Mouse (Mus musculus): ENCODE data around the gene Gm5965. TPM values are rescaled to one million over a fixed set of nuclear protein-coding genes. Genes with fewer than 3 reads are reported as not detected.
"Not testable (repeated sequence)": the region's sequence is repeated elsewhere in the genome, so short reads cannot be mapped to it uniquely, and the experiment has no call there.

Gene Gm5965
- not detected in 2 replicates for total RNA-seq (2017)

DNA sequence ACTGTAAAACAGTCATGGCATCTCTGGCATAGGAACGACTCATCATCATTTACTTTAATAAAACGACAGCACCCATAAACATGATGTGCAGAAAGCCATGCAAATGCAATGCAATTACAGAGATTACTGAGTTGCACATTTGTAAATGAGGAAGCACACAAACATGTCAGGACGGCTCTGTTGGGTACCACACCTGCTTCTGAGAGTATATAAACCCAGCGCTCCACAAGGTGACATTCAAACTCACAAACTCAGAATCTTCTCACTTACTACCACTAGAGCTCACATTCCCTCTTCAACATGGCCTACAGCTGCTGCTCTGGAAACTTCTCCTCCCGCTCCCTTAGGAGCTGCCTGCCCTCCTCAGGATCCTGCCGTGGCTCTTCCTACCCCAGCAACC is at the start of gene Gm5965:
Gene Gm5965, plus strand, starts transcription at position 301 of the 400 bp plus-strand sequence.
- ATAC-seq (ENCODE audit: extremely low read depth, insufficient number of reproducible peaks, low FRiP score, poor library complexity, severe bottlenecking): no peak

DNA sequence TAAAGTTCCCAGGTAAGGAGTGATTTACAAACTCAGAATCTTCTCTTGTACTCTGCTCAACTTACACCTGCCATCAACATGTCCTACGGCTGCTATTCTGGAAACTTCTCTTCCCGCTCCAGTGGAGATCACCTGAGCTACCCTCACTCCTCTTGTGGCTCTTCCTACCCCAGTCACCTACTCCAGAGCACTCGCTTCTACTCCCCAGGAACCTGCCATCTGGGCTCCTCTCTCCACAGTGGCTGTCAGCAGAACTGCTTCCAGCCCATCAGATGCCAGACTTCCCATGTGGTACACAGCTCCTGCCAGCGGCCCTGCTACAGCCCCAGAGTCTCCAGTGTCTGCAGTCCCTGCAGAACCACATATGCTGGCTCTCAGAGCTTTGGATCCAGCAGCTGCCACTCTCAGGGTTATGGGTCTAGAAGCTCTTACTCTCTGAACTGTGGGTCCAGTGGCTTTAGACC is 48.9 kb upstream of the Gm5965 start, which contains the start of gene Krtap13-1:
Gene Krtap13-1, plus strand, starts transcription at position 51 of the 464 bp plus-strand sequence.
- ATAC-seq (ENCODE audit: extremely low read depth, insufficient number of reproducible peaks, low FRiP score, poor library complexity, severe bottlenecking): no peak

DNA sequence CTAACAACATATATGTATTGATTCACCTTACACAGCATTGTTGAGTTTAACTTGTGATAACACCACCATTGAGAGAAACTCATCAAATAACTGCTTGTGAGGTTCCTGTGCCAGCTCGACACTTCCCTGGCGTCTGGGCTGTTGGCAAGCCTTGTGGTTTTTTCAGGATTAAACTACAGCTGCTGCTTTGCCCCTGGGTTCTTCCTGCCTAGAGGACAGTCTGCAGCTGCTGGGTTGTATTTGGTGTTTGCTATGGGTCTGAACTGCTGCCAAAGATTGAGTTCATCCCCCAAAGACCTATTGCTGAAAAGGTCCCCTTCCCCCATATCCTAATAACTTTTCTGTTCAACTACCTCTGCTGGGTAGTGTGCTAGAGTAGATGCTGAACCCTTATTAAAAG is 42.3 kb upstream of the Gm5965 start:
- ATAC-seq (ENCODE audit: extremely low read depth, insufficient number of reproducible peaks, low FRiP score, poor library complexity, severe bottlenecking): no peak

DNA sequence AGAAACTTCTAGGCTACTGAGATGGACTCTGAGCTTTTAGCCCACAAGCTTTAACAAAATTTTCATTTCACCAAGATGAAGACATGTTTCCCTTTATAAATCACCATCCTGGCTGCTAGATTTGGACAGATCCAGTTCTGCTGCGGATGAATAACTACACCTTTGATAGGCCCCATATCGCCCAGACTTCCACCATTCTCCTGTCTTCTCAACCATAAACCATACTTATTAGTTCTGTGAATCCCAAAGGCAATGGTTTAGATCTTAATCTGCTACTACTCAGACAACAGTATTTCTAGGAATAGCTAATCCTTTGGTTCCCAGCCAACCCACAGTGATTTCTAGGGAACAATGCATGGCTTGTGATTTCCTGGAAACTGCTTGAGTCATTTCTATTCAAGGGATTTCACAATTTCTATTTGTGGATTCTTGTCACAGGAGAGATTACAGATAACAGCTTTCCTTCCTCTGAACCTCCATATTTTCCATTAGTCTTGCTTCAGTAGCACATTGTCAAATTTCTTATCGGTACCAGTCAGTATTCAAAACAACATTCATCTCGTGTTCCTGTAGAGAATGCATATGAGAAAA is 32.9 kb upstream of the Gm5965 start:
- no peak for ATAC-seq (ENCODE audit: extremely low read depth, insufficient number of reproducible peaks, low FRiP score, poor library complexity, severe bottlenecking)

DNA sequence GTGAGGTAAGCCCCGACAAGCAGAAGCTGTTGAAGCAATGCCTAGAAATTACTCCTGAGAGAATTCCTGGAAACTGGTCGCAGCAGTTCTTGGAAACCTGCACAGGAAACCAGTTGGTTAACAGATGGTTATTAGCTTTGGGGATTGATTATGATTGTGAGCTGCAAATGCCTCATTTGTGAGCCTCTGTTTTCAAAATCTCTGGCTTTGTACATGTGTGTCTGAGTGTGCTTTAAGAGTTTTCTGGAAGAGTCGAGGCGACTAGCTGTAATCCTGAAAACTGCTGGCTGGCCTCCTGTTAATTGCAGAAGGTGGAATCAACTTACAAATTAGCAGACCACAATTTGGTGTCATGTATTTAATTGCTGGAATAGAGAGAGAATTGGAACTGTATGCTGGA is 29.8 kb upstream of the Gm5965 start:
- no peak for ATAC-seq (ENCODE audit: extremely low read depth, insufficient number of reproducible peaks, low FRiP score, poor library complexity, severe bottlenecking)

DNA sequence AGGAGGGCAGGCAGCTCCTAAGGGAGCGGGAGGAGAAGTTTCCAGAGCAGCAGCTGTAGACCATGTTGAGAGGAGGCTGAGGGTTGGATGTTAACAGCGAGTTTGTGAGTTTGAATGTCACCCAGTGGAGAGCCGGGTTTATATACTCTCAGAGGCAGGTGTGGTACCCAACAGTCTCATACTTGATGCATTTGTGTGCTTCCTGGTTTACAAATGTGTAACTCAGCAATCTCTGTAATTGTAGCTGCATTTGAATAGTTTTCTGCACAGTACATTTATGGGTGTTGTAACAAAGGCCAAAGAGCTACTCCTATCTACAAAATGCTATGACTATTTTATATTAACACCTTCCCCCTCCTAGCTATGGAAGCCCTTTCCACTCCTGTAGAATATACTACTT is 26.2 kb upstream of the Gm5965 start, which contains the start of gene Krtap13:
Gene Krtap13, minus strand, starts transcription at position 101 of the 400 bp plus-strand sequence.
- not testable (repeated sequence) for ATAC-seq (ENCODE audit: extremely low read depth, insufficient number of reproducible peaks, low FRiP score, poor library complexity, severe bottlenecking)

DNA sequence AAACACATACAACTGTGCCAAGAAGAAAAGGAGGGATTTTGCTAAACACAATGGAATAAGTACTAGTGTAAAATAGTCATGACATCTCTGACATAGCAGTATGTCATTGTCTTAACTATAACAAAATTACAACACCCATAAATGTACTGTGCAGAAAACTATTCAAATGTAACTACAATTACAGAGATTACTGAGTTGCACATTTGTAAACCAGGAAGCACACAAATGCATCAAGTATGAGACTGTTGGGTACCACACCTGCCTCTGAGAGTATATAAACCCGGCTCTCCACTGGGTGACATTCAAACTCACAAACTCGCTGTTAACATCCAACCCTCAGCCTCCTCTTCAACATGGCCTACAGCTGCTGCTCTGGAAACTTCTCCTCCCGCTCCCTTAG is 19.1 kb upstream of the Gm5965 start, which contains the start of gene 2310034C09Rik:
Gene 2310034C09Rik, plus strand, starts transcription at position 301 of the 400 bp plus-strand sequence.
- not testable (repeated sequence) for ATAC-seq (ENCODE audit: extremely low read depth, insufficient number of reproducible peaks, low FRiP score, poor library complexity, severe bottlenecking)

DNA sequence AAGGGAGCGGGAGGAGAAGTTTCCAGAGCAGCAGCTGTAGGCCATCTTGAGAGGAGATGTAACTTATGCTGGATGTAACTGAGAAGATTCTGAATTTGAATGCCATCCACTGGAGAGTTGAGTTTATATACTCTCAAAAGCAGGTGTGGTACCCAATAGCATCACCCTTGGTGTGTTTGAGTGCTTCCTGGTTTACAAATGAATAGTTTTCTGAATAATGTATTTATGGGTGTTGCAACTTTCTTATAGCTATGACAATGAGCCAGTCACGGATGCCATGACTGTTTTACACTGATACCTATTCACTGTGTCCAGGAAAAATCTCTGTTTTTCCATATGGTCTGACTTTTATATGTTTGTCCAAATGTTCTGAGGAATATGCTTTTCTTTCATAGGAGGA is 3.6 kb upstream of the Gm5965 start, which contains the start of gene 2310057N15Rik:
Gene 2310057N15Rik, minus strand, starts transcription at position 101 of the 400 bp plus-strand sequence.
- ATAC-seq (ENCODE audit: extremely low read depth, insufficient number of reproducible peaks, low FRiP score, poor library complexity, severe bottlenecking): no peak

DNA sequence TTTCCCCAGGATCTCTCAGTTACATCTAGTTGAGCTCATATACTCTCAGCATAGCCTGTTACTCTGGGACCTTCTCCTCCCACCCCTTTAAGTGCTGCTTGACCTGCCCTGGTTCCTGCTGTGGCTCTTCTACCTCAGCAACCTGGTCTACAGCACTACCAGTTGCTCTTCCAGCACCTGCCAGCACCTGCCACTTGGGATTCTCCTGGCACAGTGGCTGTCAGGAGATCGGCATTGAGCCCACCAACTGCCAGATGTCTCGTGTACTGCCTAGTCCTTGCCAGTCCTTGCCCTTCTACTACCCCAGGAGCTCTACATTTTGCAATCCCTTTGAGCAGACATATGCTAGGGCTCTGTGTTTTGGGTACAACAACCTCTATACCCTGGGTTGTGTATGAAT is 9.1 kb downstream of the Gm5965 start:
- ATAC-seq (ENCODE audit: extremely low read depth, insufficient number of reproducible peaks, low FRiP score, poor library complexity, severe bottlenecking): no peak

DNA sequence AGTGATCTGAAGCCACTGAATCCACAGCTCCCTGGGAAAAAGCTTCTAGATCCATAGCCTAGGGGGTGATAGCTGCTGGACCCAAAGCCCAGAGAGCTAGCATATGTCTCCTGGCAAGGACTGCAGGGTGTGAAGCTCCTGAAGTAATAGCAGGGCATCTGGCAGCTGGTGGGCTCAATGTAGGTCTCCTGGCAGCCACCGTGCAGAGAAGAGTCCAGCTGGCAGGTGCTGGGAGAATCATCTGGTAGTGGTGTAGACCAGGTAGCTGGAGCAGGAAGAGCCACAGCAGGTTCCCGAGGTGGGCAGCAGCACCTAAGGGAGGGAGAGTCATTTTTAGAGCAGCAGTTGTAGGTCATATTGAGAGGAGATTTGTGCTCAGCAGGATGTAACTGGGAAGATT is 34.1 kb downstream of the Gm5965 start, which contains the start of gene Gm20741:
Gene Gm20741, minus strand, starts transcription at position 394 of the 400 bp plus-strand sequence.
- no peak for ATAC-seq (ENCODE audit: extremely low read depth, insufficient number of reproducible peaks, low FRiP score, poor library complexity, severe bottlenecking)

DNA sequence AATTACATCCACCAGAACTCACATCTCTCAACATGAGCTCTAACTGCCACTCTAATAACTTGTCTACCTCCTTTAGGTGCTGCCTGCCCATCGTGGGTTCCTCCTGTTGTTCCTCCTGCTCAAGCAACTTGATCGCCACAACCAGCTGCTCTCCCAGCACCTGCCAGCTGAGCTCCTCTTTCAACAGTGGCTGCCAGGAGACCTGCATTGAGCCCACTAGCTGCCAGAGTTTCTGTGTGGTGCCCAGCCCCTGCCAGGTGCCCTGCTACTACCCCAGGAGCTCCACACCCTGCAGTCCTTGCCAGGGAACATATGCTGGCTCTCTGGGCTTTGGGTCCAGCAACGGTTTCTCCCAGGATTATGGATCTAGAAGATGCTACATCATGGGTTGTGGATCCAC is 42.4 kb downstream of the Gm5965 start, which contains the start of gene Krtap15:
Gene Krtap15, plus strand, starts transcription at position 150 of the 400 bp plus-strand sequence.
- ATAC-seq (ENCODE audit: extremely low read depth, insufficient number of reproducible peaks, low FRiP score, poor library complexity, severe bottlenecking): no peak

DNA sequence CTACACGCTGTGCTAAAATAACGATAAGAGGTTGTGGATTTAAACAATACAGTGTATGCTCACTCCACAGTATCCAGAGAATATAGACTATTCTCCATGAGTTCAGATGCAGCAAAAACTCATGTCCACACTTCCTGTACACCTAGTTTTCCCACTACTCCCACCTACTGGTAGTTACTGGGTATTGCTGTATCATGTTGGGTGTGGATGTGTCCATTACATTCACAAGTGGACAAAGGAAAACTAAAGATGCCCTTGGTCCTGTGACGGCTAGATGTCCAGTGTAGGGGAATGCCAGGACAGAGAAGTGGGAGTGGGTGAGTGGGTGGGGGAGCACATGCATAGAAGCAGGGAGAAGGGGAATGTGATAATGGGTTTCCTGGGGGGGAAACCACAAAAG is 46.0 kb downstream of the Gm5965 start:
- no peak for ATAC-seq (ENCODE audit: extremely low read depth, insufficient number of reproducible peaks, low FRiP score, poor library complexity, severe bottlenecking)

DNA sequence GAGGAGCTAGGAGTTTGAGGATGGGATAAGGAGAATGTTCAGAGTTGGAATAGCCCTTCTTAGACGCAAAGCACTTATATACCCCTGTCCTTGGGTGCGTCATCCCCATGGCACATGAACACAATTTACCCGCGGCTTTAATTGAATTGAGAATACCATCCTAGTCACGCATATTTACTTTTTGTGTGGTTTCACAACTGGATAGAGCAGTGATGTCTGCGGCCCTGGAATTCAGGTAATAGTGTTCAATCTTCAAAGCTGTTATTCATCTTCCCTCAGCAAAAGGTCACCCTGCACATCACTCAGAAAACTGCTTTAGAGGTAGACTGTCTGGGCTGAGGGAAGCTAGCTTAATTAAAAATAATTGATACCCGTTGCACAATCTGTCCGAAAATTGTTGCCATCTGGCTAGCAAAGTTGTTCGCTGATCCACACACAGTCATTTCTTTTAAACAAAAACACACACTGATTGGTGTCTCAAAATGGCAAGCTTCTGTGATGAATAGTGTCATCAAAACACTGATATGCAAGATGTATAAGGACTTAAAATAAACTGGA is 48.5 kb downstream of the Gm5965 start, which contains the start of gene Krtap14:
Gene Krtap14, minus strand, starts transcription at position 51 of the 558 bp plus-strand sequence.
- no peak for ATAC-seq (ENCODE audit: extremely low read depth, insufficient number of reproducible peaks, low FRiP score, poor library complexity, severe bottlenecking)

DNA sequence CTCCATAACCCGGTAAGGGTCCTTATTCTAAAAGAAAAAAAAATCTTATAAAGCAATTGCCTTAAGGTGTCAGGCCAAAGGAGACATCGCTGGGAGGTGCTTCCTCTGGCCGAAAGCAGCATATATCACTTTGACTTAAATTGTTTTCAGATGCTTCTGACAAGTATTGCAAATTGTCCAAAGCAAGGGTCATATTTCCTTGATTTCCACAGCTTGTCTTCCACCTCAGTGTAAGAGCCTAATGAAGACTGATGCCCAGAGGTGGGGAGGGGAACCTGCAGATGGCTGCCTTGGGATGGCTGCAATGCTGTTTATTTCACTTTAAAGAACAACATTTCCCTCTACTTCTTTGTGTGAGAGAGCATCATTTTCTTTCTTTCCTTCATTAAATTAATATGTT is 49.3 kb downstream of the Gm5965 start:
- no peak for ATAC-seq (ENCODE audit: extremely low read depth, insufficient number of reproducible peaks, low FRiP score, poor library complexity, severe bottlenecking)

Other genes with a start within 250 kb of the Gm5965 start
- gene Cldn8, start 214.7 kb upstream of the Gm5965 start, total RNA-seq (2017): not detected in 2 replicates
- gene Krtap24-1, start 165.6 kb upstream of the Gm5965 start, total RNA-seq (2017): not detected in 2 replicates
- gene 2310079G19Rik, start 150.2 kb upstream of the Gm5965 start, total RNA-seq (2017): not detected in 2 replicates
- not detected in 2 replicates for gene Krtap26-1, start 130.1 kb upstream of the Gm5965 start, total RNA-seq (2017)
- not detected in 2 replicates for gene Krtap27-1, start 106.2 kb upstream of the Gm5965 start, total RNA-seq (2017)
- gene 2310061N02Rik, start 69.9 kb upstream of the Gm5965 start, total RNA-seq (2017): not detected in 2 replicates
- gene Krtap13-1, start 49.0 kb upstream of the Gm5965 start, total RNA-seq (2017): not detected in 2 replicates
- gene Krtap13, start 26.3 kb upstream of the Gm5965 start, total RNA-seq (2017): not detected in 2 replicates
- gene 2310034C09Rik, start 19.0 kb upstream of the Gm5965 start, total RNA-seq (2017): not detected in 2 replicates
- gene 2310057N15Rik, start 3.7 kb upstream of the Gm5965 start, total RNA-seq (2017): not detected in 2 replicates
- gene Gm20741, start 34.3 kb downstream of the Gm5965 start, total RNA-seq (2017): not detected in 2 replicates
- not detected in 2 replicates for gene Krtap15, start 42.3 kb downstream of the Gm5965 start, total RNA-seq (2017)
- not detected in 2 replicates for gene Krtap14, start 48.2 kb downstream of the Gm5965 start, total RNA-seq (2017)
- not detected in 2 replicates for gene Krtap19-1, start 91.5 kb downstream of the Gm5965 start, total RNA-seq (2017)
- not detected in 2 replicates for gene Krtap19-2, start 96.4 kb downstream of the Gm5965 start, total RNA-seq (2017)
- gene Krtap19-3, start 100.1 kb downstream of the Gm5965 start, total RNA-seq (2017): not detected in 2 replicates
- not detected in 2 replicates for gene Krtap19-4, start 107.2 kb downstream of the Gm5965 start, total RNA-seq (2017)
- not detected in 2 replicates for gene Krtap19-5, start 118.6 kb downstream of the Gm5965 start, total RNA-seq (2017)
- not detected in 2 replicates for gene Krtap19-9b, start 154.4 kb downstream of the Gm5965 start, total RNA-seq (2017)
- gene Krtap16-3, start 185.0 kb downstream of the Gm5965 start, total RNA-seq (2017): not detected in 2 replicates
- gene Krtap22-2, start 232.9 kb downstream of the Gm5965 start, total RNA-seq (2017): not detected in 2 replicates
- not detected in 2 replicates for gene Gm10229, start 237.4 kb downstream of the Gm5965 start, total RNA-seq (2017)